Mouse (Mus musculus) embryonic facial prominence, embryonic 12.5 days (tissue): ENCODE data around the gene 3110001I22Rik. TPM values are rescaled to one million over a fixed set of nuclear protein-coding genes. Genes with fewer than 3 reads are reported as not detected.
"Not testable (repeated sequence)": the region's sequence is repeated elsewhere in the genome, so short reads cannot be mapped to it uniquely, and the experiment has no call there.

ENCODE experiments used
- ATAC-seq: fragments of 200-750 bp; cut with Nextera tagmentation; 2 replicates; pipeline ENCODE4 v1.8.0; 2017; ENCODE audit not compliant: insufficient number of reproducible peaks, insufficient read depth, low FRiP score, low TSS enrichment
- H3K27ac ChIP-seq: fragments of 300-500 bp; sonication (generic); 2 replicates; pipeline ENCODE4 v1.5.1; 2016; ENCODE audit warnings: mild to moderate bottlenecking
- H3K27me3 ChIP-seq: fragments of 300-500 bp; sonication (generic); 2 replicates; pipeline ENCODE4 v1.6.1; 2016; ENCODE audit warnings: mild to moderate bottlenecking, moderate library complexity
- H3K36me3 ChIP-seq: fragments of 300-500 bp; sonication (generic); 2 replicates; pipeline ENCODE4 v1.6.1; 2016; ENCODE audit warnings: mild to moderate bottlenecking
- H3K4me1 ChIP-seq: fragments of 300-500 bp; sonication (generic); 2 replicates; pipeline ENCODE4 v1.6.1; 2016
- H3K4me2 ChIP-seq: fragments of 300-500 bp; sonication (generic); replicated peaks from 2 replicates; pipeline ENCODE4 v1.6.1; 2016; ENCODE audit warnings: mild to moderate bottlenecking, moderate library complexity
- H3K4me3 ChIP-seq: fragments of 300-500 bp; sonication (generic); 2 replicates; pipeline ENCODE4 v1.5.1; 2016; ENCODE audit warnings: mild to moderate bottlenecking
- H3K9ac ChIP-seq: fragments of 300-500 bp; sonication (generic); 2 replicates; pipeline ENCODE4 v1.6.1; 2016; ENCODE audit warnings: mild to moderate bottlenecking, moderate library complexity
- H3K9me3 ChIP-seq: fragments of 300-500 bp; sonication (generic); 2 replicates; pipeline ENCODE4 v1.6.1; 2016; ENCODE audit warnings: mild to moderate bottlenecking, moderate library complexity
- WGBS: fragments of 180-500 bp; shearing (Covaris S2); methylation state at CpG from one replicate; pipeline ENCODE4 v1.1.7; 2016; 5-methylcytosine and 5-hydroxymethylcytosine counted together
- polyA plus RNA-seq: library from polyadenylated mRNA; unstranded; fragments of >200 nt; fragmentation: Nextera tagmentation; extraction: Ambion mirVana; gene quantifications from 2 replicates; pipeline ENCODE4 v1.2.1, GENCODE M21; 2016

The 3110001I22Rik gene
- polyA plus RNA-seq, 1 experiment from 2014 or later = 8.0 TPM

DNA sequence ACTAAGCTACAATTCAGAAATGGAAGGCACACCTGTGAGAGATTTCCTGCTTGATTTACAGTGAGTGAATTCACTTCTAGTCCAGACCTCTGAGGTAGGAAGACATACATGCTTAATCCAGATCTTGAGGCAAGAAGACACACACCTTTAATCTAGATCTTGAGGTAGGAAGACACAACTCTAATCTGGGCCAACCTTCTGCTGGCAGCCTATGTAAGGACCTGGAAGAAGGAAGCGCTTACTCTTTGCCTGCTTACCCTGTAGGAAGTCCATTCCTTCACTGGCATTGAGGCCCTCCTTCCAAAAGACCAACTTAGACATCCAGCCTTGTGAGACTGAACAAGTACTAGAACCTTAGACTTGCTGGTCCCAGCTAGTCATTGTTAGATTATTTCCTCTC, 2.4 kb upstream of the 3110001I22Rik start:
- 85% methylated on average over 1 of the region's 1 CpGs for WGBS
- Histone ChIP-seq H3K36me3 (peaks cover 7% of the 10 kb centered on the region), H3K27ac (no peak overlapping the region), H3K27me3 (no peaks in the 10 kb centered on the region), H3K4me3 (no peak overlapping the region), H3K4me1 (peaks cover 16% of the 10 kb centered on the region), H3K4me2 (no peak overlapping the region), H3K9ac (no peak overlapping the region), H3K9me3 (no peaks in the 10 kb centered on the region)
- no peak for ATAC-seq

DNA sequence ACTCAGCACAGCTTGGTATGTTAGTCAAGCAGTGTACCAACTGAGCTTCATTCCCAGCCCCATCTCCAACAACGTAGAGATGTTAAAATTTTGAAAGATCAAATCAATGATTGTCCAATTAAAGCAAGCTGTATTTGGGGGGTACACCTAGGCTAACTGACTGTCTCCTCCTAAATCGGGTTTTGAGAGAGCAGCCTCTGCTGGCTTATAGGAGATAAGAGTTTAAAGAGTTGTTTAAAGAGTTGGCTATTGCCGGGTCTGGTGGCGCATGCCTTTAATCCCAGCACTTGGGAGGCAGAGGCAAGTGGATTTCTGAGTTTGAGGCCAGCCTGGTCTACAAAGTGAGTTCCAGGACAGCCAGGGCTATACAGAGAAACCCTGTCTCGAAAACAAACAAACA, 833 bp upstream of the 3110001I22Rik start:
- not testable (repeated sequence) for H3K27ac ChIP-seq, ATAC-seq, H3K27me3 ChIP-seq, H3K9ac ChIP-seq, H3K36me3 ChIP-seq, H3K9me3 ChIP-seq
- 0 out of 2 replicates have a peak overlapping the region, but pooled peaks have one; percentile 98 for H3K4me3 ChIP-seq
- WGBS = 80% methylated on average over 5 of the region's 5 CpGs
- H3K4me1 ChIP-seq = peaks cover 16% of the 10 kb centered on the region
- H3K4me2 ChIP-seq = peak overlapping the region; percentile 79

- Histone ChIP-seq H3K27ac (peak overlapping the region; percentile 84; the same call in 1 of the 2 replicates), H3K4me2 (peak overlapping the region; percentile 79), H3K27me3 (no peaks in the 10 kb centered on the region), H3K4me3 (peak overlapping the region; percentile 98), H3K4me1 (peaks cover 10% of the 10 kb centered on the region), H3K36me3 (peaks cover 17% of the 10 kb centered on the region), H3K9me3 (no peaks in the 10 kb centered on the region), H3K9ac (peak overlapping the region; percentile 86)
- no peak for ATAC-seq
- under 1% methylated on average over 20 of the region's 20 CpGs for WGBS
Measured at GRCm38 (mm10) chr16:13672386-13672898, 713 bp downstream of the 3110001I22Rik start.

DNA sequence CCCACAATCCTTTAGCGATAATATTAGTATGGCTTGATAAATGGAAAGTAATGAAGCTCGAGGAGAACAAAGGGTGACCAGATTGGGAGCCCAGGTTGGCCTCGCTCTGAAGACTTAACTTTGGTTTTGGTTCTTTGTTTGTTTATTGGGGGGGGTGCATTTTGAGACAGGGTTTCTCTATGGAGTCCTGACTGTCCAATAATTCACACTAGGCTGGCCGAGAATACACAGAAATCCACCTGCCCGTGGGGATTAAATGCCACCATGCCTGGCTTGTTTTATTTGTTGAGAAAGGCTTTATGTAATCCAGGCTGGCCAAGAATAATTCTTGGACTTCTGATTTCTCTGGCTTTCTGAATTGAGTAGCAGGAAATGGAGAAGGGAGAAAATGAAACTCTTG, 1.4 kb downstream of the 3110001I22Rik start:
- Histone ChIP-seq H3K9me3 (no peaks in the 10 kb centered on the region), H3K9ac (no peak overlapping the region), H3K27ac (no peak overlapping the region), H3K4me1 (peaks cover 10% of the 10 kb centered on the region), H3K36me3 (peaks cover 22% of the 10 kb centered on the region), H3K4me2 (peak overlapping the region; percentile 79), H3K27me3 (no peaks in the 10 kb centered on the region), H3K4me3 (peak overlapping the region; percentile 98; the same call in 1 of the 2 replicates)
- ATAC-seq = no peak
- 80% methylated on average over 5 of the region's 5 CpGs for WGBS

GRCm38 (mm10) chr16:13674511-13674910, 2.8 kb downstream of the 3110001I22Rik start:
- Histone ChIP-seq H3K9me3 (no peaks in the 10 kb centered on the region), H3K4me3 (no peak overlapping the region), H3K4me2 (no peak overlapping the region), H3K36me3 (peaks cover 28% of the 10 kb centered on the region), H3K9ac (no peak overlapping the region), H3K4me1 (peaks cover 10% of the 10 kb centered on the region), H3K27me3 (no peaks in the 10 kb centered on the region), H3K27ac (no peak overlapping the region)
- no peak for ATAC-seq
- WGBS = 95% methylated on average over 3 of the region's 3 CpGs

DNA sequence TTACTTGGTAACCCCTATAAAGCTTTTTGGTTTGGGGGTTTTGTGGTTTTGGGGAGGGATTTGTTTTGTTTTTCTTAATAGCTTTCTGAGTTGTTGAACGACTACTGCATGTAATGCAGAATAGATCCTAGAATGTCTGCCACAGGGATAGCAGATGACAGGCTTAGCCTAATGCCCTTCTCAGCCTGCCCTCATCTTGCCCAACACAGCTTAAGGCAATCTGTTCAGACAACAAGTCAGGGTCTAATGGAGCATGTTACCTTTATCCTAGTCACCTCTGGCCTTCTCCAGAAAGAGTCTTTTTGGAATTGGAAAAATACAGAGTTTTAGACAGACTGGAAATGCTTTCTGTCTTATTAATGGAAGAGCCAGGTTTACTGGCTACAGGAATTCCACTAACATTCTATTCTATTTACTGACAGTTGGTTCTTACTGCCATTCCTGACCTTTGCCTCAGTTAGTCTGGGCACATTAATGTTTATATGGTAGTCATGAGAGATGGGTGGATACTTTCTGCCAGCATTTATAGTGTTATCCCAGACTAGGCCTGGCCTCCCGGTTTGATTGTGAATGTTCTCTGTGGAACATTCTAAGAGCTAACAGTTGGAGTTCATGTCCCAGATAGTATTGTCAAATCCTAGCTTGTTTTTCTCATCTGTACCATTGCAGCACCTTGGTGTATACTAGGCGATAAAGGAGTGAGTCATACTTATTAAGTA, 7.0 kb downstream of the 3110001I22Rik start:
- WGBS = 90% methylated on average over 3 of the region's 3 CpGs

GRCm38 (mm10) chr16:13698998-13699397, 27.3 kb downstream of the 3110001I22Rik start:
- Histone ChIP-seq H3K27ac (no peak overlapping the region), H3K4me1 (no peaks in the 10 kb centered on the region), H3K4me2 (no peak overlapping the region), H3K27me3 (no peaks in the 10 kb centered on the region), H3K9ac (no peak overlapping the region), H3K9me3 (no peaks in the 10 kb centered on the region), H3K36me3 (peaks cover 66% of the 10 kb centered on the region), H3K4me3 (no peak overlapping the region)
- no peak for ATAC-seq
- WGBS = 87% methylated on average over 7 of the region's 7 CpGs

More for the DNA sequence above, 7.0 kb downstream of the 3110001I22Rik start:
- no peak overlapping the region for H3K4me3 ChIP-seq
- H3K36me3 ChIP-seq = peaks cover 31% of the 10 kb centered on the region
- no peaks in the 10 kb centered on the region for H3K27me3 ChIP-seq
- no peak overlapping the region for H3K27ac ChIP-seq
- H3K9ac ChIP-seq = no peak overlapping the region
- H3K9me3 ChIP-seq = no peaks in the 10 kb centered on the region
- H3K4me2 ChIP-seq = no peak overlapping the region
- no peak for ATAC-seq
- no peaks in the 10 kb centered on the region for H3K4me1 ChIP-seq

DNA sequence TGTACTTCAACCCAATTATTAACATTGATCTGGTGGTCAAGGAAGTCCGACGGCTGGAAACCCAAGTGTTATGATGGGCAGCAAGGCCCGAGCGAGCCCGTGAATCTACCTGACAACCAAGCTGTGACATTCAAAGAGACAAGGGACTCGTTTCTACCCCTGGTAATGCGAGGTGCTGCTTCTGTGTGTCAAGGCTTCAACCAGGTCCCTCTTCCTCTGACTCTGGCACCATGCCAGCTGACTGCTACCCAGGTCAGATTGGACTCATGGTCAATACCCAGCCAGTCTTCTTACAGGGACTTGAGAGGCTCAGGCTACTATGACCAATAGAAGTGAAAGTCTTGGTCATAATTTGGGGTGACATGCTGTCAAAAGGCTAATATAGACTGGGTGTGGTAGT, 30.5 kb downstream of the 3110001I22Rik start:
- Histone ChIP-seq H3K36me3 (peaks cover 55% of the 10 kb centered on the region), H3K4me2 (no peak overlapping the region), H3K9ac (no peak overlapping the region), H3K4me1 (no peaks in the 10 kb centered on the region), H3K9me3 (no peaks in the 10 kb centered on the region), H3K4me3 (no peak overlapping the region), H3K27ac (no peak overlapping the region), H3K27me3 (no peaks in the 10 kb centered on the region)
- 96% methylated on average over 7 of the region's 7 CpGs for WGBS
- ATAC-seq = no peak

DNA sequence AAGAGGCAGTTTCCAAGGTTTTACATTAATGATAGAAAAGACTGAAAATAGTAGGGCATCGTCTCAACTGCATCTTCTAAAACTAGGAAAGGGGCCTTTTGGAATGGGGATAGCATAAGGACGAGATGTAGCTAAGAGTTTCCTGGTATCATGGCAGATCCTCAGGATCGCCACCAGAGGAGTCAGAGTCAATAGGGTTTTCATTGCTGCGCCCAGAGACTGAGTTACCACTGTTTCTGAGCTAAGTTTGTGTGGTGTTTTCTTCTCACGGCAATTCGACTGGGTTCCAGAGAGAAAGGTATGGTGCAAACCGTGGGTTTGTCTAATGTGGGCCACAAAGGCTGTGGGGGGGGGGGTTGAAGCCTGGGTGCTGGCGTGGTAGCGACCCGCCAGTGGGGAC, 32.9 kb downstream of the 3110001I22Rik start:
- WGBS = 91% methylated on average over 9 of the region's 10 CpGs
- Histone ChIP-seq H3K4me3 (no peak overlapping the region), H3K9ac (no peak overlapping the region), H3K36me3 (peaks cover 32% of the 10 kb centered on the region), H3K27me3 (no peaks in the 10 kb centered on the region), H3K9me3 (no peaks in the 10 kb centered on the region), H3K27ac (no peak overlapping the region), H3K4me1 (no peaks in the 10 kb centered on the region), H3K4me2 (no peak overlapping the region)
- ATAC-seq = no peak

DNA sequence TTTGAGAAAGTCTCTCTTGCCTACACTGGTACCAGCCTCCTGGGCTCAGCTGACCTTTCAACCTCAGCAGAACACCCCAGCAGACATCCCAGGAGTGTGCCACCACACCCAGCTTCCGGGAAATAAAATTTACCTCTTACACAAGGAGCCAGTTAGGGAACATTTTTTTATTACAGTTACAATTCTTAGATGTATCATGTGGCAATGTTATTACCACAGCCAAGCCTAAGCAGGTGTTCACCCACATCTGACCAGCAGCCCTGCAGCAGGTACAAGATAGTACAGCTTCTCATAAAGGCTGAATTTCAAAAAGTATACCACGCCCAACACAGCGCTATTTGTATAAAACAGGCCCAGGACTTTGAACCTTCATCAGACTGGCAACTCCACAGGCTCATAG, 43.2 kb downstream of the 3110001I22Rik start:
- no peaks in the 10 kb centered on the region for H3K4me1 ChIP-seq
- H3K27ac ChIP-seq = no peak overlapping the region
- H3K4me3 ChIP-seq = no peak overlapping the region
- no peaks in the 10 kb centered on the region for H3K36me3 ChIP-seq
- ATAC-seq = no peak
- WGBS = 90% methylated on average over 3 of the region's 3 CpGs
- H3K4me2 ChIP-seq = no peak overlapping the region
- no peak overlapping the region for H3K9ac ChIP-seq
- H3K9me3 ChIP-seq = no peaks in the 10 kb centered on the region
- no peaks in the 10 kb centered on the region for H3K27me3 ChIP-seq

GRCm38 (mm10) chr16:13716821-13717553, 45.3 kb downstream of the 3110001I22Rik start:
- 84% methylated on average over 2 of the region's 2 CpGs for WGBS
- Histone ChIP-seq H3K9ac (no peak overlapping the region), H3K36me3 (no peaks in the 10 kb centered on the region), H3K4me3 (no peak overlapping the region), H3K9me3 (no peaks in the 10 kb centered on the region), H3K4me2 (no peak overlapping the region), H3K27ac (no peak overlapping the region), H3K27me3 (no peaks in the 10 kb centered on the region), H3K4me1 (no peaks in the 10 kb centered on the region)
- ATAC-seq = no peak

DNA sequence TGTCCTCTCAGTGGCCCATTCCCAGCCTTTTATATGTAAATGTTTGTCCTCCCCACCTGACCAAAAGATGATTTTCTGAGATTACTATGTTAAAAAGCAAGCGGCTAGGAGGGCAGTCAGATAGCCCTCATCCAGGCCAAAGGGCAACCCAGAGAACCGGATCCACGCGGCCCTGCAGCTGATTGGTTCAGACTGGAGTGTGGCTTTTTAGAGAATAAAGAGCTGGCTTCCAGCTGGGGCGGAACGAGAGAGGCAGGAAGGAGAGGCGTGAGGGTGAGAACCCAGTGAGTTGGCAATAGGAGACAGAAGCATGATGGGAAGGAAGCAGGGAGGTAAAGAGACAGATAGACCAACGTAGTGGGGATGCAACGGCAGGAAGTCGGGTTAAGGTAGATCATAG, 51.2 kb downstream of the 3110001I22Rik start:
- WGBS = 37% methylated on average over 10 of the region's 10 CpGs
- no peak overlapping the region for H3K27ac ChIP-seq

More for the DNA sequence above, 51.2 kb downstream of the 3110001I22Rik start:
- Histone ChIP-seq H3K4me1 (no peaks in the 10 kb centered on the region), H3K4me2 (no peak overlapping the region), H3K4me3 (no peak overlapping the region), H3K27me3 (no peaks in the 10 kb centered on the region), H3K9me3 (no peaks in the 10 kb centered on the region), H3K9ac (no peak overlapping the region), H3K36me3 (no peaks in the 10 kb centered on the region)
- no peak for ATAC-seq
